Mouse (Mus musculus): ENCODE data around the gene Ager. TPM values are rescaled to one million over a fixed set of nuclear protein-coding genes. Genes with fewer than 3 reads are reported as not detected.

Gene Ager
- polyA plus RNA-seq (2021; fragmentation: Nextera tagmentation): 0.57 and 2.0 TPM in 2 replicates
- long read RNA-seq, experiment 1: 0 reads
- long read RNA-seq, experiment 2, partial matches to known transcripts: 0 of 3 reads
- long read RNA-seq, experiment 2, other reads (novel, unspliced or antisense): 0 of 3 reads

DNA sequence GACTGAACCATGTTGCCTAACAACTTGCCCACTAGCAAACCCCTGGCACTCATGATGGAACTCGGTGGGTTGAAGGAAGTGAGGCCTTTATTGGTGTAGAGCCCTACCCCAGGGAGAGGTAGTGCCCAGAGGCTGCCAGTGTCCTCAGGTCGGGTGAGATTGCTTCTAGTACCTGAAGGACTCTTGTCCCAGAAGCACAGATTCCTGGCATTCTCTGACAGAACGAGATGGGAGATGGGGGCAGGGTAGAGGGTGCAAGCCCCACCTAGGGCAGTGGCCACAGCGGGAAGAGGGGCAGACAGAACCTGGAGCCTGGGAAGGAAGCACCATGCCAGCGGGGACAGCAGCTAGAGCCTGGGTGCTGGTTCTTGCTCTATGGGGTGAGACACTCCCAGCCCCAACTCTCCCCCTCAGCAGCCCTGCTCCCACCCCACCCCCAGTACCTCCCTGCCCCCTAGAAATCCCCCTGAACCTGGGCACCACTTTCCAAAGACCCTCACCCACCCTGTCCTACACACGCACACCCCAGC, at the start of gene Ager:
TSS of gene Ager (plus strand) at position 297 of the 530 bp plus-strand sequence.

GRCm38 (mm10) chr17:34564003-34564421, 33.6 kb upstream of the Ager start, which contains the start of gene Notch4:
Gene Notch4 (plus strand): TSS chr17:34564268.

GRCm38 (mm10) chr17:34589681-34590101, 8.0 kb upstream of the Ager start, which contains the start of gene Gpsm3:
Gene Gpsm3 (plus strand): TSS chr17:34589806.

DNA sequence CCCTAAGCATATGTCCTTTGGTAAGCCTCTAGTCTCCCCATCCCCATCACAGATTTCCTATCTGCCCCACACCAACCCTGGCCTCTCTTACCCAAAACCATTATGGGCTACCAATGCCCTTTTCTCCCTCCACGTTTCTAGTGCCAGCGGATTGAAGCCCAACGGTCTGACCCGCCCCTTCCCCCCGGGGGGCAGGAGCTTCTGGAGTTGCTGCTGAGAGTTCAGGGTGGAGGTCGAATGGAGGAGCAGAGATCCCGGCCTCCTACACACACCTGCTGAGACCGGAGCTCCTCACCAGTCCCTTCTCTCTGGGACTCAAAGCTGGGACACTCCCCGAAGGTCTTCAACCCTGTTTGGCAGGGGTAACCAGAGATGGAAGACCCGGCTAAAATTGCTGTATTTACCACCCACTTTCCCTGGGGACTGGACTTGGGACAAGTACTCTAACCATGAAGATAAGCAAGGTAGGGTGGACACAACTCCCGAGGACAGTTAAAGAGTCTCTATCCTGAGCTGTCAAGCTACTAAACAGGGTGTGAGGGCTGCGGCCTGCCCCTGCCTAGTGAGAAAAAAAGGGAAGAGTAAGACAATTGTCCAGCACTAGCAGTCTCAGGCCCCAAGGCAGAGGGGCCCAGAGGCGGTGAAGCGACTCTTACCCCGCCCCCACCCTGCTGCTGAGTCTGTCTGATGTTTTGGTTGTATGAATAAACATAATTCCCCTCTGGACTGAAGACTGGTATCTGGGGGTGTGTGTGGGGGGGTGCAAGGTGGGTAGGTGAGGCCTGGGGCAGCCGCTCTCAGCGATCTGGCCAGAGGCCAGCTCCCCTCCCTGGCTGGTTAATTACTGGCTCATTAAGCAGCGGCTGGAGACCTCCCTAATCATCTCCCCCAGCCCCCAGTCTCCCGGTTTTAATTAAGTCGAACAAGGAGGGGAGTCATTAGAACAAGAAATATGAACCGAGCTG, 6.4 kb upstream of the Ager start, which contains the start of gene Pbx2:
TSS of gene Pbx2 (plus strand) at position 238 of the 965 bp plus-strand sequence.

DNA sequence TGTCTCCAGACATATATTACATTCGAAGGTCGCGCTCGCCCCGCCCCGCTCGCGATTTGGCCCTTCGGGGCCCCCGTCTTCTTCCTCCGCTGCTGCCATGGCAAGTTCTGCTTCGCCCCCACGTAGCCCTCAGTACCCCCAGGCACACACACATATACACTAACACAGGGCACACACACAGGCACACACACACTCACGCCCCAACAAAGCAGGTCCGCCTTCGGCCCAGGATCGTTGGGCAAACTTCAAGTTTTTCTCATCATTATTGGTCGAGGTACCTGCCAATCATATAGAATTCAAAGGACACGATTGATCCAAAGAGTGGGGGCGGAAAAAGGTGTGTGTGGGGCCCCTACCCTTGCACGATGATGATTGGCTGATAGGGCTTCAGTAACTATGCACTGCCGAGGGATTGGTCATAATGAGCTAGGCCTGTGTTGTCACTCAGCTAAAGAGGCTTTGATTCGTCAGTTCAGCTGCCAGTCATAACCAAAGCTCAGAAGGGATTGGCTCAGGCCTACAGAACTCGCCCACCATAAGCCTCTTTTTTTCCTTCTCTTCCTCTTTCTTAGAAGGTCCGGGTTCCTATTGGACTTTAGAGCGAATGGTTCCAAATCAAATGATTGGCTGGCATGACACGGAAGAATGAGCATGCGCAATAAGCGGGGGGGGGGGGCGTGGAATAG, 5.9 kb downstream of the Ager start, which contains the start of gene Rnf5:
TSS of gene Rnf5 (minus strand) at position 316 of the 686 bp plus-strand sequence.

GRCm38 (mm10) chr17:34604061-34604508, 6.4 kb downstream of the Ager start, which contains the start of gene Agpat1:
Gene Agpat1 (plus strand): TSS chr17:34604262.

GRCm38 (mm10) chr17:34615871-34616270, 18.2 kb downstream of the Ager start, which contains the start of gene Egfl8:
Gene Egfl8 (minus strand): TSS chr17:34615971.

GRCm38 (mm10) chr17:34627943-34628643, 30.4 kb downstream of the Ager start, which contains the start of gene Ppt2:
Gene Ppt2 (minus strand): TSS chr17:34628510.

GRCm38 (mm10) chr17:34629221-34629751, 31.6 kb downstream of the Ager start, which contains the start of gene Prrt1:
Gene Prrt1 (plus strand): TSS chr17:34629533.

DNA sequence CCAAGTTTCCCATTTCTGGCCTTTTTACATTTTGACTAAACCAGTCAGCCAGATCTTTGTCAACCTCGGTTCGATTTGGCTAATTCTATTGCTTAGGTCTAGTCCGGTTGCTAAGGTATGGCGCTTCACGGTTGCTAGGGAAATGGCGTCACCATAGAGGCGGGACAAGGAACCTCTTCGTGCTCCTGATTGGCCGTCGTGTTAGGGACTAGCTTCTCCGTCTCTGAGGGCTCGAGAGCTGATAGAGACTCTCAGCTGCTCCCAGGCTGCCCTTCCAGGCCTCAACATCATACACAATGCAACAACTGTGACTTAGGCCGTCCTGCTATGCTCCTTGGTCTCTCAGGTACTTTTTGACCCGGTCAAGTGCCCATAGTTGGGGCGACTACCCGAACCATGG, 46.9 kb downstream of the Ager start, which contains the start of gene Fkbpl:
TSS of gene Fkbpl (plus strand) at position 157 of the 400 bp plus-strand sequence.

GRCm38 (mm10) chr17:34646906-34647787, 49.5 kb downstream of the Ager start, which contains the start of gene Atf6b:
Gene Atf6b (plus strand): TSS chr17:34647146.

Other genes with a start within 250 kb of the Ager start
- gene Btnl2, start 243.0 kb upstream of the Ager start, polyA plus RNA-seq (2021; fragmentation: Nextera tagmentation): not detected in 2 replicates
- not detected in 2 replicates for gene Btnl1, start 220.7 kb upstream of the Ager start, polyA plus RNA-seq (2021; fragmentation: Nextera tagmentation)
- 0.94 and 1.4 TPM in 2 replicates for gene BC051142, start 199.0 kb upstream of the Ager start, polyA plus RNA-seq (2021; fragmentation: Nextera tagmentation)
- not detected in 2 replicates for gene Btnl4, start 120.5 kb upstream of the Ager start, polyA plus RNA-seq (2021; fragmentation: Nextera tagmentation)
- not detected in 2 replicates for gene Btnl6, start 80.5 kb upstream of the Ager start, polyA plus RNA-seq (2021; fragmentation: Nextera tagmentation)
- gene Notch4, start 33.6 kb upstream of the Ager start, polyA plus RNA-seq (2021; fragmentation: Nextera tagmentation): 1.1 and 1.3 TPM in 2 replicates
- gene Gpsm3, start 8.1 kb upstream of the Ager start, polyA plus RNA-seq (2021; fragmentation: Nextera tagmentation): 0.38 and 0.58 TPM in 2 replicates
- 1.8 and 2.0 TPM in 2 replicates for gene Pbx2, start 6.6 kb upstream of the Ager start, polyA plus RNA-seq (2021; fragmentation: Nextera tagmentation)
- 191 and 194 TPM in 2 replicates for gene Rnf5, start 5.8 kb downstream of the Ager start, polyA plus RNA-seq (2021; fragmentation: Nextera tagmentation)
- 76.2 and 84.4 TPM in 2 replicates for gene Agpat1, start 6.4 kb downstream of the Ager start, polyA plus RNA-seq (2021; fragmentation: Nextera tagmentation)
- 2.5 and 3.3 TPM in 2 replicates for gene Egfl8, start 18.1 kb downstream of the Ager start, polyA plus RNA-seq (2021; fragmentation: Nextera tagmentation)
- 8.3 and 9.4 TPM in 2 replicates for gene Ppt2, start 30.6 kb downstream of the Ager start, polyA plus RNA-seq (2021; fragmentation: Nextera tagmentation)
- 19.2 and 21.3 TPM in 2 replicates for gene Prrt1, start 31.7 kb downstream of the Ager start, polyA plus RNA-seq (2021; fragmentation: Nextera tagmentation)
- gene Fkbpl, start 46.9 kb downstream of the Ager start, polyA plus RNA-seq (2021; fragmentation: Nextera tagmentation): 18.3 and 19.7 TPM in 2 replicates
- gene Atf6b, start 49.3 kb downstream of the Ager start, polyA plus RNA-seq (2021; fragmentation: Nextera tagmentation): 35.3 and 40.9 TPM in 2 replicates
- 0.31 and 0.33 TPM in 2 replicates for gene Tnxb, start 72.7 kb downstream of the Ager start, polyA plus RNA-seq (2021; fragmentation: Nextera tagmentation)
- gene C4b, start 146.0 kb downstream of the Ager start, polyA plus RNA-seq (2021; fragmentation: Nextera tagmentation): 9.3 and 15.6 TPM in 2 replicates
- gene Cyp21a1, start 206.7 kb downstream of the Ager start, polyA plus RNA-seq (2021; fragmentation: Nextera tagmentation): not detected in 2 replicates
- gene Stk19, start 239.1 kb downstream of the Ager start, polyA plus RNA-seq (2021; fragmentation: Nextera tagmentation): 55.5 and 61.6 TPM in 2 replicates
- gene Dxo, start 239.2 kb downstream of the Ager start, polyA plus RNA-seq (2021; fragmentation: Nextera tagmentation): 26.3 and 27.8 TPM in 2 replicates

All from layer of hippocampus, adult 6 months (tissue).